Mouse (Mus musculus): ENCODE data around the gene Ebf1.

DNA sequence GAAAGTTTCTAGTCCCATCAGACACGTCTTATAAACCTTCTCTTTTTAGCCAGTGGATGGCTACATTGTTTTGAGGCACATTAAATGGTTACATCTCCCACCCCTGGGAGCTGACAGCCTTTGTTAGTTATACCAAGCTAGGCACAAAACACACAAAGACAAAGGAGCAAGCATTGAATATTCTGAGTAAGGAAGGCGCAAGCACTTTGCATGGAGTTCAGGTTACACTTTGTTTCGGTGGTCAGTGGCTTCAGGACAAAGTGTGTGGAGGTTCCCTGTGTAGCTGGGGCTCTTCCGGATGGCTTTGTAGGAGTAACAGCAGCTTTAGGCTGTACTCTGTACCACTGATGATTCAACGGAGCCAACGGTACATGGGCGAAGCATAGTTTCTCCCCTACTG is 186.9 kb downstream of the Ebf1 start:
- no peak for TF ChIP-seq POLR2A (IDR thresholded peaks at IDR 0.05; ENCODE audit: insufficient read length, low read depth)
- no peak for TF ChIP-seq SRF (IDR thresholded peaks at IDR 0.05; ENCODE audit: control insufficient read depth, insufficient read length, low read depth)
- TF ChIP-seq MAX (IDR thresholded peaks at IDR 0.05; ENCODE audit: low read depth) = no peak
- TF ChIP-seq TCF12 (IDR thresholded peaks at IDR 0.05; ENCODE audit: insufficient read depth, poor library complexity, severe bottlenecking) = no peak
- TF ChIP-seq E2F4 (IDR thresholded peaks at IDR 0.05; ENCODE audit: insufficient read depth) = no peak
- no peak for TF ChIP-seq POLR2AphosphoS2 (IDR thresholded peaks at IDR 0.05; ENCODE audit: insufficient read length, low read depth)
- TF ChIP-seq CEBPB (IDR thresholded peaks at IDR 0.05; ENCODE audit: insufficient read depth, poor library complexity, severe bottlenecking) = no peak
- no peak for TF ChIP-seq MYOD1 (IDR thresholded peaks at IDR 0.05; ENCODE audit: control insufficient read depth in 1 of 3, insufficient read length in 2 of 3, low read depth in 2 of 3)
- no peak for TF ChIP-seq MYOG (IDR thresholded peaks at IDR 0.05; ENCODE audit: control insufficient read depth in 1 of 3, insufficient read depth in 1 of 3, insufficient read length in 2 of 3, low read depth in 2 of 3)
- no peak for TF ChIP-seq USF1 (IDR thresholded peaks at IDR 0.05; ENCODE audit: low read depth)

All from myocyte (in vitro differentiated cells).